Mouse (Mus musculus): ENCODE results near the gene Rnf220. TPM values are rescaled to one million over a fixed set of nuclear protein-coding genes. Genes with fewer than 3 reads are reported as not detected.

The Rnf220 gene
- polyA plus RNA-seq, 1 experiment, result 47.7 TPM

- H3K27ac ChIP-seq (ENCODE audit: insufficient read depth, low read length), result no peak overlapping the region
- H3K4me3 ChIP-seq (ENCODE audit: insufficient read depth, low read length), result no peak overlapping the region
- peaks cover 15% of the 10 kb centered on the region for H3K4me1 ChIP-seq (ENCODE audit: control insufficient read depth, insufficient read depth, low read length)
- TF ChIP-seq CTCF (IDR thresholded peaks at IDR 0.05; ENCODE audit: borderline replicate concordance, insufficient read depth, low read length), result no peak
- no peak for TF ChIP-seq POLR2A (IDR thresholded peaks at IDR 0.05; ENCODE audit: low read depth, low read length)
Observed at GRCm38 (mm10) chr4:117283271-117284191, 213.3 kb downstream of the Rnf220 start.

GRCm38 (mm10) chr4:117281090-117281845, 215.6 kb downstream of the Rnf220 start:
- H3K4me1 ChIP-seq (ENCODE audit: control insufficient read depth, insufficient read depth, low read length), result peaks cover 18% of the 10 kb centered on the region
- TF ChIP-seq CTCF (IDR thresholded peaks at IDR 0.05; ENCODE audit: borderline replicate concordance, insufficient read depth, low read length), result no peak
- TF ChIP-seq POLR2A (IDR thresholded peaks at IDR 0.05; ENCODE audit: low read depth, low read length), result no peak
- H3K27ac ChIP-seq (ENCODE audit: insufficient read depth, low read length), result no peak overlapping the region
- no peak overlapping the region for H3K4me3 ChIP-seq (ENCODE audit: insufficient read depth, low read length)

- Histone ChIP-seq H3K27ac (ENCODE audit: insufficient read depth, low read length) (no peak overlapping the region), H3K4me1 (ENCODE audit: control insufficient read depth, insufficient read depth, low read length) (peaks cover 18% of the 10 kb centered on the region), H3K4me3 (ENCODE audit: insufficient read depth, low read length) (no peak overlapping the region)
- TF ChIP-seq POLR2A (IDR thresholded peaks at IDR 0.05; ENCODE audit: low read depth, low read length), result no peak
- TF ChIP-seq CTCF (IDR thresholded peaks at IDR 0.05; ENCODE audit: borderline replicate concordance, insufficient read depth, low read length), result no peak
Observed at GRCm38 (mm10) chr4:117280397-117280930, 216.4 kb downstream of the Rnf220 start.

- TF ChIP-seq CTCF (IDR thresholded peaks at IDR 0.05; ENCODE audit: borderline replicate concordance, insufficient read depth, low read length) (no peak), POLR2A (IDR thresholded peaks at IDR 0.05; ENCODE audit: low read depth, low read length) (no peak)
- no peak overlapping the region for H3K4me3 ChIP-seq (ENCODE audit: insufficient read depth, low read length)
- H3K27ac ChIP-seq (ENCODE audit: insufficient read depth, low read length), result no peak overlapping the region
- peaks cover 18% of the 10 kb centered on the region for H3K4me1 ChIP-seq (ENCODE audit: control insufficient read depth, insufficient read depth, low read length)
Observed at GRCm38 (mm10) chr4:117279253-117279642, 217.6 kb downstream of the Rnf220 start.

GRCm38 (mm10) chr4:117278381-117279252, 218.2 kb downstream of the Rnf220 start:
- Histone ChIP-seq H3K27ac (ENCODE audit: insufficient read depth, low read length) (no peak overlapping the region), H3K4me3 (ENCODE audit: insufficient read depth, low read length) (no peak overlapping the region), H3K4me1 (ENCODE audit: control insufficient read depth, insufficient read depth, low read length) (peaks cover 14% of the 10 kb centered on the region)
- no peak for TF ChIP-seq CTCF (IDR thresholded peaks at IDR 0.05; ENCODE audit: borderline replicate concordance, insufficient read depth, low read length)
- no peak for TF ChIP-seq POLR2A (IDR thresholded peaks at IDR 0.05; ENCODE audit: low read depth, low read length)

- peaks cover 14% of the 10 kb centered on the region for H3K4me1 ChIP-seq (ENCODE audit: control insufficient read depth, insufficient read depth, low read length)
- no peak overlapping the region for H3K4me3 ChIP-seq (ENCODE audit: insufficient read depth, low read length)
- TF ChIP-seq CTCF (IDR thresholded peaks at IDR 0.05; ENCODE audit: borderline replicate concordance, insufficient read depth, low read length), result no peak
- TF ChIP-seq POLR2A (IDR thresholded peaks at IDR 0.05; ENCODE audit: low read depth, low read length), result no peak
- no peak overlapping the region for H3K27ac ChIP-seq (ENCODE audit: insufficient read depth, low read length)
Observed at GRCm38 (mm10) chr4:117277687-117278086, 219.2 kb downstream of the Rnf220 start.

GRCm38 (mm10) chr4:117277021-117277420, 219.8 kb downstream of the Rnf220 start:
- no peak for TF ChIP-seq POLR2A (IDR thresholded peaks at IDR 0.05; ENCODE audit: low read depth, low read length)
- no peak for TF ChIP-seq CTCF (IDR thresholded peaks at IDR 0.05; ENCODE audit: borderline replicate concordance, insufficient read depth, low read length)
- H3K4me1 ChIP-seq (ENCODE audit: control insufficient read depth, insufficient read depth, low read length), result peaks cover 11% of the 10 kb centered on the region
- H3K27ac ChIP-seq (ENCODE audit: insufficient read depth, low read length), result no peak overlapping the region
- H3K4me3 ChIP-seq (ENCODE audit: insufficient read depth, low read length), result no peak overlapping the region

GRCm38 (mm10) chr4:117276281-117276711, 220.6 kb downstream of the Rnf220 start:
- Histone ChIP-seq H3K27ac (ENCODE audit: insufficient read depth, low read length) (no peak overlapping the region), H3K4me1 (ENCODE audit: control insufficient read depth, insufficient read depth, low read length) (peaks cover 11% of the 10 kb centered on the region)
- no peak for TF ChIP-seq POLR2A (IDR thresholded peaks at IDR 0.05; ENCODE audit: low read depth, low read length)
- no peak for TF ChIP-seq CTCF (IDR thresholded peaks at IDR 0.05; ENCODE audit: borderline replicate concordance, insufficient read depth, low read length)

GRCm38 (mm10) chr4:117274720-117275119, 222.1 kb downstream of the Rnf220 start:
- Histone ChIP-seq H3K27ac (ENCODE audit: insufficient read depth, low read length) (no peak overlapping the region), H3K4me3 (ENCODE audit: insufficient read depth, low read length) (no peak overlapping the region), H3K4me1 (ENCODE audit: control insufficient read depth, insufficient read depth, low read length) (peaks cover 11% of the 10 kb centered on the region)
- TF ChIP-seq POLR2A (IDR thresholded peaks at IDR 0.05; ENCODE audit: low read depth, low read length) (no peak), CTCF (IDR thresholded peaks at IDR 0.05; ENCODE audit: borderline replicate concordance, insufficient read depth, low read length) (no peak)

More at GRCm38 (mm10) chr4:117276281-117276711, 220.6 kb downstream of the Rnf220 start:
- no peak overlapping the region for H3K4me3 ChIP-seq (ENCODE audit: insufficient read depth, low read length)

All from embryonic fibroblast, embryonic 13.5 days (primary cell).